Mouse (Mus musculus): ENCODE data around the gene Ankmy1. TPM values are rescaled to one million over a fixed set of nuclear protein-coding genes. Genes with fewer than 3 reads are reported as not detected.

Ankmy1 gene
- polyA plus RNA-seq, 1 experiment from 2014 or later: 0.02 TPM

- H3K9me3 ChIP-seq (replicated peaks): no peaks in the 10 kb centered on the region
- WGBS (ENCODE audit: insufficient replicate concordance): 33% methylated on average over 8 of the region's 8 CpGs
- no peak for ATAC-seq (ENCODE audit: insufficient read depth)
- H3K4me3 ChIP-seq (replicated peaks): peak overlapping the region; percentile 75
- H3K4me1 ChIP-seq (replicated peaks): peaks cover 64% of the 10 kb centered on the region
- peaks cover 29% of the 10 kb centered on the region for H3K36me3 ChIP-seq (replicated peaks)
- peak overlapping the region; percentile 81 for H3K9ac ChIP-seq
- no peaks in the 10 kb centered on the region for H3K27me3 ChIP-seq
- peak overlapping the region; percentile 83 for H3K27ac ChIP-seq (replicated peaks)
- peak overlapping the region; percentile 94 for H3K4me2 ChIP-seq
These were observed 9.0 kb upstream of the Ankmy1 start for GRCm38 (mm10) chr1:92911721-92912138.

GRCm38 (mm10) chr1:92910925-92911720 is 8.4 kb upstream of the Ankmy1 start:
- H3K27ac ChIP-seq (replicated peaks): peak overlapping the region; percentile 83
- H3K4me2 ChIP-seq: peak overlapping the region; percentile 94
- peak overlapping the region; percentile 81 for H3K9ac ChIP-seq
- ATAC-seq (ENCODE audit: insufficient read depth): peak; percentile 11
- 1% methylated on average over 69 of the region's 85 CpGs for WGBS (ENCODE audit: insufficient replicate concordance)
- H3K27me3 ChIP-seq: no peaks in the 10 kb centered on the region
- H3K36me3 ChIP-seq (replicated peaks): peaks cover 23% of the 10 kb centered on the region
- H3K4me3 ChIP-seq (replicated peaks): peak overlapping the region; percentile 75
- no peaks in the 10 kb centered on the region for H3K9me3 ChIP-seq (replicated peaks)
- peaks cover 70% of the 10 kb centered on the region for H3K4me1 ChIP-seq (replicated peaks)

- no peaks in the 10 kb centered on the region; the same call in 1 of the 2 replicates for H3K27me3 ChIP-seq
- H3K4me2 ChIP-seq: peak within 1 kb of the TSS; percentile 94
- peaks cover 74% of the 10 kb centered on the region for H3K4me1 ChIP-seq (replicated peaks)
- peak; percentile 58 for ATAC-seq (ENCODE audit: insufficient read depth)
- H3K36me3 ChIP-seq (replicated peaks): peaks cover 15% of the 10 kb centered on the region
- H3K9ac ChIP-seq: peak within 1 kb of the TSS; percentile 81
- H3K9me3 ChIP-seq (replicated peaks): no peaks in the 10 kb centered on the region
- peak within 1 kb of the TSS; percentile 75 for H3K4me3 ChIP-seq (replicated peaks)
- under 1% methylated on average over 52 of the region's 57 CpGs for WGBS (ENCODE audit: insufficient replicate concordance)
- peak within 1 kb of the TSS; percentile 83 for H3K27ac ChIP-seq (replicated peaks)
These were observed 7.7 kb upstream of the Ankmy1 start, which contains the start of gene Rnpepl1 for GRCm38 (mm10) chr1:92910239-92910885. Gene Rnpepl1, plus strand, starts transcription at chr1:92910783.

GRCm38 (mm10) chr1:92909068-92909467 is 6.4 kb upstream of the Ankmy1 start:
- no peaks in the 10 kb centered on the region for H3K9me3 ChIP-seq (replicated peaks)
- no peak overlapping the region for H3K9ac ChIP-seq
- no peak overlapping the region for H3K27ac ChIP-seq (replicated peaks)
- ATAC-seq (ENCODE audit: insufficient read depth): no peak
- peaks cover 3% of the 10 kb centered on the region; the same call in 1 of the 2 replicates for H3K36me3 ChIP-seq (replicated peaks)
- peaks cover 70% of the 10 kb centered on the region for H3K4me1 ChIP-seq (replicated peaks)
- no peak overlapping the region for H3K4me2 ChIP-seq
- WGBS (ENCODE audit: insufficient replicate concordance): 60% methylated on average over 4 of the region's 4 CpGs
- H3K27me3 ChIP-seq: no peaks in the 10 kb centered on the region; the same call in 1 of the 2 replicates
- no peak overlapping the region for H3K4me3 ChIP-seq (replicated peaks)

- ATAC-seq (ENCODE audit: insufficient read depth): no peak
- Histone ChIP-seq H3K36me3 (replicated peaks) (no peaks in the 10 kb centered on the region), H3K9me3 (replicated peaks) (no peaks in the 10 kb centered on the region), H3K4me1 (replicated peaks) (peaks cover 69% of the 10 kb centered on the region), H3K4me2 (no peak overlapping the region), H3K4me3 (replicated peaks) (no peak overlapping the region), H3K27me3 (no peaks in the 10 kb centered on the region; the same call in 1 of the 2 replicates), H3K9ac (no peak overlapping the region), H3K27ac (replicated peaks) (no peak overlapping the region)
- 75% methylated on average over 3 of the region's 3 CpGs for WGBS (ENCODE audit: insufficient replicate concordance)
These were observed 6.0 kb upstream of the Ankmy1 start for GRCm38 (mm10) chr1:92908664-92909063.

GRCm38 (mm10) chr1:92907632-92908360 is 5.1 kb upstream of the Ankmy1 start:
- Histone ChIP-seq H3K9ac (peak overlapping the region; percentile 71), H3K4me3 (replicated peaks) (peak overlapping the region; percentile 82), H3K27me3 (peaks cover 7% of the 10 kb centered on the region; the same call in 1 of the 2 replicates), H3K4me2 (peak overlapping the region; percentile 95), H3K9me3 (replicated peaks) (no peaks in the 10 kb centered on the region), H3K36me3 (replicated peaks) (no peaks in the 10 kb centered on the region), H3K27ac (replicated peaks) (peak overlapping the region; percentile 92), H3K4me1 (replicated peaks) (peaks cover 70% of the 10 kb centered on the region)
- WGBS (ENCODE audit: insufficient replicate concordance): 40% methylated on average over 20 of the region's 20 CpGs
- ATAC-seq (ENCODE audit: insufficient read depth): no peak

GRCm38 (mm10) chr1:92906779-92907631 is 4.3 kb upstream of the Ankmy1 start, which contains the start of gene Dusp28:
Gene Dusp28, plus strand, starts transcription at chr1:92906981.
- H3K4me2 ChIP-seq: peak within 1 kb of the TSS; percentile 95
- H3K27me3 ChIP-seq: peaks cover 15% of the 10 kb centered on the region; the same call in 1 of the 2 replicates
- H3K4me3 ChIP-seq (replicated peaks): peak within 1 kb of the TSS; percentile 82
- H3K36me3 ChIP-seq (replicated peaks): no peaks in the 10 kb centered on the region
- peak; percentile 92 for ATAC-seq (ENCODE audit: insufficient read depth)
- H3K27ac ChIP-seq (replicated peaks): peak within 1 kb of the TSS; percentile 92
- peaks cover 66% of the 10 kb centered on the region for H3K4me1 ChIP-seq (replicated peaks)
- peak within 1 kb of the TSS; percentile 71 for H3K9ac ChIP-seq
- no peaks in the 10 kb centered on the region for H3K9me3 ChIP-seq (replicated peaks)
- WGBS (ENCODE audit: insufficient replicate concordance): under 1% methylated on average over 81 of the region's 81 CpGs

GRCm38 (mm10) chr1:92905703-92906310 is 3.1 kb upstream of the Ankmy1 start:
- Histone ChIP-seq H3K27ac (replicated peaks) (no peak overlapping the region), H3K4me2 (peak overlapping the region; percentile 95), H3K9ac (no peak overlapping the region), H3K36me3 (replicated peaks) (no peaks in the 10 kb centered on the region), H3K9me3 (replicated peaks) (no peaks in the 10 kb centered on the region), H3K4me1 (replicated peaks) (peaks cover 54% of the 10 kb centered on the region), H3K27me3 (peaks cover 18% of the 10 kb centered on the region; the same call in 1 of the 2 replicates), H3K4me3 (replicated peaks) (no peak overlapping the region)
- WGBS (ENCODE audit: insufficient replicate concordance): 59% methylated on average over 2 of the region's 2 CpGs
- no peak for ATAC-seq (ENCODE audit: insufficient read depth)

GRCm38 (mm10) chr1:92903627-92904026 is 921 bp upstream of the Ankmy1 start:
- WGBS (ENCODE audit: insufficient replicate concordance): 48% methylated on average over 4 of the region's 4 CpGs
- Histone ChIP-seq H3K27ac (replicated peaks) (no peak overlapping the region), H3K9me3 (replicated peaks) (no peaks in the 10 kb centered on the region), H3K4me1 (replicated peaks) (peaks cover 33% of the 10 kb centered on the region), H3K27me3 (peaks cover 28% of the 10 kb centered on the region), H3K36me3 (replicated peaks) (no peaks in the 10 kb centered on the region), H3K4me2 (no peak overlapping the region), H3K4me3 (replicated peaks) (no peak overlapping the region), H3K9ac (no peak overlapping the region)
- no peak for ATAC-seq (ENCODE audit: insufficient read depth)

GRCm38 (mm10) chr1:92895089-92895488 is 7.6 kb downstream of the Ankmy1 start:
- WGBS (ENCODE audit: insufficient replicate concordance): 9% methylated on average over 3 of the region's 3 CpGs
- Histone ChIP-seq H3K36me3 (replicated peaks) (no peaks in the 10 kb centered on the region), H3K4me2 (no peak overlapping the region), H3K27ac (replicated peaks) (no peak overlapping the region), H3K4me1 (replicated peaks) (no peaks in the 10 kb centered on the region), H3K4me3 (replicated peaks) (no peak overlapping the region), H3K9ac (no peak overlapping the region), H3K27me3 (peaks cover 6% of the 10 kb centered on the region; the same call in 1 of the 2 replicates), H3K9me3 (replicated peaks) (no peaks in the 10 kb centered on the region)
- no peak for ATAC-seq (ENCODE audit: insufficient read depth)

All from liver, embryonic 15.5 days (tissue).